Mouse (Mus musculus): ENCODE data around the gene Toe1.

GRCm38 (mm10) chr4:116764001-116764400 lies 43.4 kb downstream of the Toe1 start:
- TF ChIP-seq CTCF (IDR thresholded peaks at IDR 0.05; ENCODE audit: control insufficient read depth, insufficient read depth, insufficient read length) = no peak
- no peak for TF ChIP-seq MYOD1 (IDR thresholded peaks at IDR 0.05; ENCODE audit: control insufficient read depth, insufficient read length, low read depth)
- TF ChIP-seq MAX (IDR thresholded peaks at IDR 0.05) = no peak
- no peak for TF ChIP-seq USF1 (IDR thresholded peaks at IDR 0.05; ENCODE audit: low read depth)
- TF ChIP-seq MYOG (IDR thresholded peaks at IDR 0.05; ENCODE audit: control insufficient read depth, extremely low read depth, insufficient read length) = no peak
- TF ChIP-seq CEBPB (IDR thresholded peaks at IDR 0.05; ENCODE audit: low read depth) = peak; percentile 68
- no peak for TF ChIP-seq FOSL1 (IDR thresholded peaks at IDR 0.05; ENCODE audit: insufficient read depth, low read length, poor library complexity, severe bottlenecking)
